Mouse (Mus musculus) CD4-positive naive resting alpha-beta T cell, adult 76 days (primary cell): ENCODE results near the gene Olfr1184. TPM values are rescaled to one million over a fixed set of nuclear protein-coding genes. Genes with fewer than 3 reads are reported as not detected.

Source experiments
- total RNA-seq: library from RNA; stranded (reverse); gene quantifications from one replicate; pipeline ENCODE4 v1.2.4, GENCODE M21; 2023

The Olfr1184 gene
- total RNA-seq = not detected

DNA sequence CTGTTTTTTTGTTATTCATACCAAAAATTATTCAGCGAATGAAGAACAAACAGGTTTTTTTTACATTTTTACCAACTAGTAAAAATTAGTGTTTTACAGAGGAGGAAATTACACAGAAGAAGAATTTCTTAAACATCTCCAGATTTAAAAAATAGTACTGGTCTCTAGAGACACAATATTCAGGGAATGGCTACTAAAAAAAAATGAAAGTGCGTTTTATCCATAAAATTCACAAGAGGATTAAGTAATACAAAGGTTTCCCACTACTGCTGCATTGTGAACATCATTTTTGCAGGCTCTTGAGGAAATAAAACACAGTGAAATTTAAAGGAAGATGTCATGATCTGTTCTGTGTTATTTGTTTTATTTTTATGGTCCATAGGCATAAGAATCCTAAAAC lies at the start of gene Olfr1184:
Olfr1184 (plus strand) TSS at position 301 of the 400 bp plus-strand sequence.

DNA sequence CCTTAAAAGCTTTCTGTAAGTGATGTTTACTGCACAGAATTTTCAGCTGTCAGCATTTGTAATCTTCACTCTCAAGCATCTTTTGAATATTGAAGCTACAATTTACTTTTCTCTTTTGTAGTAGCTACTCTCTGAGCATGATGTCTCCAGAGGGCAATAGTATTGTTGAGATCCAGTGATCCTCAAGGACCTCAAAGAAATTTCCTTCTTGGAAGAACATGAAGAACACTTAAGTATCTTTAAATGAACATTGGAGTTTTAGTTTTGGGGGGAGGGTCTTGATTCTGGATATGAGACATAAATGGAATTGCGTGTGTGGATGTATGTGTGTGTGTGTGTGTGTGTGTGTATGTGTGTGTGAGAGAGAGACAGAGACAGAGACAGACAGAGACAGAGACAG lies 34.4 kb upstream of the Olfr1184 start, which contains the start of gene Gm13757:
Gm13757 (minus strand) TSS at position 101 of the 400 bp plus-strand sequence.

DNA sequence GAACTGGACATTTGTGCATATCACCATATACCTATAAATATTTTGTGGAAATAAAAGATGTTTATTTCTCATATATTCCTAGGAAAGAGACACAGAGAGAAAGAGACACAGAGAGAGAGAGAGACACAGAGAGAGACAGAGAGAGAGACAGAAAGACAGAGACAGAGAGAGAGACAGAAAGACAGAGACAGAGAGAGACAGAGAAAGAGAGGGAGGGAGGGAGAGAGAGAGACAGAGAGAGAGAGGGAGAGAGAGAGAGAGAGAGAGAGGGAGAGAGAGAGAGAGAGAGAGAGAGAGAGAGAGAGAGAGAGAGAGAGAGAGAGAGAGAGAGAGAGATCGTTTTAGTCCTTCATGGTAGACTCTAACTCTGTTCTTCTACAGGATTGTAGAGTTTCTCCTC lies 28.8 kb upstream of the Olfr1184 start, which contains the start of gene Olfr1183:
Olfr1183 (plus strand) TSS at position 301 of the 400 bp plus-strand sequence.

DNA sequence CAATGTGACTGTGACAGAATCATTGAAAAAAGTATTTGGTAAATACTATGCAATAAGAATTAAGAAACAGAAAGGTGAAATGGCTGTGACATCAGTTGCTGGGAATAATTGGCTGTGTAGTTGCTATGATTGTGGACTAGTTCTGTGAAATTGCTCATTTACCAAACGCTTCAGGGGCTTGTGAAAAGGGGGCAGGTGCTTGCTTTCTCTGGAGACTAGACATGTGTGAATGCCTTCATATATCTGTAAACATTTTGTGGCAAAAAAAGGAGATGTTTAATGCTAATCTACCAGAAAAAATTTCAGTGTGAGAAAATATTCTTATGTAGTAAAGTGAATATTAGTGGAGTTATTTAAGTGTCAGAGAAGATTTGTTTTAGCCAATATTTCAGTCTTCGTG lies 9.6 kb downstream of the Olfr1184 start, which contains the start of gene Olfr1185-ps1:
Olfr1185-ps1 (plus strand) TSS at position 301 of the 400 bp plus-strand sequence.

DNA sequence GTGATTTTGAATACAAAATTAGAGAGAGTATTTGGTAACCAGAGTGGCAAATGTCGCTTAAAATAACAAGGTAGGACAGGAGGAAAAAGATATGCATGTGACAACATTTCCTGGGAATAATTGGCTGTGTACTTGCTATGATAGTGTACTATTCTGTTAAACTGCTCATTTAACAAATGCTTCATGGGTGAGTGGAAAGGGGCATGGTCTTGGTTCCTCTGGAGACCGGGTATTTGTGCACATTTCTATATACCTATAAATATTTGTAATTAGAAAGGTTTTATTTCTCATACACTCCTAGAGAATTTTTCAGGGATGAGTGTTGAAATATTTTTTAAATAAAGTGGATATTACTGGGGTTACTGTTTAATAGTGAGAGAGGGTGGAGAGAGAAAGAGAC lies 34.9 kb downstream of the Olfr1184 start, which contains the start of gene Olfr1186:
Olfr1186 (plus strand) TSS at position 301 of the 400 bp plus-strand sequence.

Other genes with a start within 250 kb of the Olfr1184 start
- gene Olfr1173, start 203.7 kb upstream of the Olfr1184 start, total RNA-seq = not detected
- not detected for gene Olfr1174-ps, start 168.5 kb upstream of the Olfr1184 start, total RNA-seq
- gene Olfr1175-ps, start 156.4 kb upstream of the Olfr1184 start, total RNA-seq = not detected
- not detected for gene Olfr1176, start 146.9 kb upstream of the Olfr1184 start, total RNA-seq
- not detected for gene Olfr1177-ps, start 137.1 kb upstream of the Olfr1184 start, total RNA-seq
- not detected for gene Olfr1178, start 96.5 kb upstream of the Olfr1184 start, total RNA-seq
- not detected for gene Olfr1179, start 77.1 kb upstream of the Olfr1184 start, total RNA-seq
- not detected for gene Olfr1180, start 64.4 kb upstream of the Olfr1184 start, total RNA-seq
- not detected for gene Olfr1181, start 57.4 kb upstream of the Olfr1184 start, total RNA-seq
- gene Gm13757, start 34.5 kb upstream of the Olfr1184 start, total RNA-seq = not detected
- not detected for gene Olfr1183, start 28.7 kb upstream of the Olfr1184 start, total RNA-seq
- not detected for gene Olfr1185-ps1, start 9.7 kb downstream of the Olfr1184 start, total RNA-seq
- gene Olfr1186, start 35.0 kb downstream of the Olfr1184 start, total RNA-seq = not detected
- gene Olfr1188, start 73.3 kb downstream of the Olfr1184 start, total RNA-seq = not detected
- gene Olfr1189, start 102.9 kb downstream of the Olfr1184 start, total RNA-seq = not detected
- not detected for gene Olfr1191-ps1, start 156.9 kb downstream of the Olfr1184 start, total RNA-seq
- not detected for gene Olfr1192-ps1, start 164.9 kb downstream of the Olfr1184 start, total RNA-seq
- gene Olfr1193, start 192.0 kb downstream of the Olfr1184 start, total RNA-seq = not detected
- gene Olfr1195, start 205.6 kb downstream of the Olfr1184 start, total RNA-seq = not detected
- not detected for gene Olfr1196, start 221.0 kb downstream of the Olfr1184 start, total RNA-seq
- not detected for gene Olfr1197, start 248.8 kb downstream of the Olfr1184 start, total RNA-seq